Mouse (Mus musculus): Measurements from ENCODE around the gene Rora.

- TF ChIP-seq POLR2A (IDR thresholded peaks at IDR 0.05; ENCODE audit: extremely low read depth, insufficient read depth, low read length), result no peak
- TF ChIP-seq CTCF (IDR thresholded peaks at IDR 0.05; ENCODE audit: low read depth, low read length), result no peak
Observed at GRCm38 (mm10) chr9:69234526-69234925, 580.9 kb downstream of the Rora start.
